In genomic region chr3:108902038-108902437, GRCm38 (mm10) we compare ENCODE assay signal across 17 mouse cellular contexts. TPM values are rescaled to one million over a fixed set of nuclear protein-coding genes. Genes with fewer than 3 reads are reported as not detected.
DNase-seq lines count a peak whose midpoint lies in the region; ATAC-seq and TF ChIP-seq lines count a peak whose summit lies in the region.
"Had no signal": no experiment of that assay in that cellular context is flagged by ENCODE, and none has a peak within 500 bp of the region (broad histone marks: within the 10 kb centered on the region; RNA-seq: fewer than 3 reads in every experiment).

No protein-coding gene starts in this region.

- no peak overlapping the region for H3K4me2 ChIP-seq in midbrain, embryonic 16.5 days (ENCODE audit: low read length)
- H3K4me2 ChIP-seq in midbrain, embryonic 11.5 days, result no peak overlapping the region
- no peak overlapping the region for H3K4me2 ChIP-seq in stomach, postnatal 0 days (replicated peaks; ENCODE audit: low read depth)
- H3K4me2 ChIP-seq in hindbrain, embryonic 12.5 days (replicated peaks), result no peak overlapping the region
- H3K4me2 ChIP-seq: liver, embryonic 15.5 days had no signal

- H3K27ac ChIP-seq in heart, adult 2 months, result no peak overlapping the region
- no peak overlapping the region for H3K27ac ChIP-seq in midbrain, embryonic 16.5 days (ENCODE audit: low read length)
- no peak overlapping the region for H3K27ac ChIP-seq in midbrain, embryonic 11.5 days (ENCODE audit: low read depth, low read length)
- no peak overlapping the region for H3K27ac ChIP-seq in stomach, postnatal 0 days (replicated peaks)
- no peak overlapping the region for H3K27ac ChIP-seq in hindbrain, embryonic 12.5 days
- H3K27ac ChIP-seq: limb, embryonic 10.5 days; liver, embryonic 15.5 days had no signal

- no peak overlapping the region for H3K9ac ChIP-seq in heart, adult 2 months (ENCODE audit: low read depth, low read length)
- H3K9ac ChIP-seq in midbrain, embryonic 16.5 days (ENCODE audit: low read depth, low read length), result no peak overlapping the region
- H3K9ac ChIP-seq in midbrain, embryonic 11.5 days (ENCODE audit: low read length), result no peak overlapping the region
- no peak overlapping the region for H3K9ac ChIP-seq in stomach, postnatal 0 days (ENCODE audit: low read length)
- H3K9ac ChIP-seq in hindbrain, embryonic 12.5 days, result no peak overlapping the region
- H3K9ac ChIP-seq: liver, embryonic 15.5 days had no signal

- H3K79me2 ChIP-seq in heart, adult 2 months (replicated peaks; ENCODE audit: control insufficient read depth, insufficient read depth, low read length), result no peaks in the 10 kb centered on the region

- no peak overlapping the region for H3K4me3 ChIP-seq in heart, adult 2 months
- H3K4me3 ChIP-seq in midbrain, embryonic 16.5 days (ENCODE audit: low read depth, low read length), result no peak overlapping the region
- H3K4me3 ChIP-seq in midbrain, embryonic 11.5 days (ENCODE audit: low read depth, low read length), result no peak overlapping the region
- no peak overlapping the region for H3K4me3 ChIP-seq in stomach, postnatal 0 days (ENCODE audit: low read depth, low read length)
- no peak overlapping the region for H3K4me3 ChIP-seq in hindbrain, embryonic 12.5 days
- H3K4me3 ChIP-seq: limb, embryonic 10.5 days; liver, embryonic 15.5 days had no signal

- no peak for DNase-seq in heart, adult 2 months
- no peak for DNase-seq in heart, adult 18-20 months
- no peak for DNase-seq in midbrain, embryonic 11.5 days (ENCODE audit: low spot score, missing footprints)
- peak; percentile 41 for DNase-seq in adipocyte (ENCODE audit: low spot score)
- no peak for DNase-seq in stomach, postnatal 0 days (ENCODE audit: low spot score)
- no peak for DNase-seq in neural tube, embryonic 10.5 days (ENCODE audit: extremely low spot score, low spot score)
- DNase-seq: cerebellum, adult 8-10 months; embryo, embryonic 11 days; heart, postnatal 36 days had no signal

- intact Hi-C loops in heart, adult 2 months (cut with DNase I), result no loop called here

- peak; percentile 60 for TF ChIP-seq CTCF in heart, adult 2 months (IDR thresholded peaks at IDR 0.05)
- TF ChIP-seq CTCF in stomach, postnatal 0 days (IDR thresholded peaks at IDR 0.05; ENCODE audit: low read depth), result peak; percentile 56

- no peak for TF ChIP-seq POLR2A in heart, adult 2 months (IDR thresholded peaks at IDR 0.05; ENCODE audit: insufficient read depth, low read depth, low read length)

- peaks cover 4% of the 10 kb centered on the region; the same call in 1 of the 2 replicates for H3K4me1 ChIP-seq in heart, adult 2 months (ENCODE audit: control insufficient read depth, insufficient read depth, low read length)
- no peaks in the 10 kb centered on the region for H3K4me1 ChIP-seq in midbrain, embryonic 16.5 days (ENCODE audit: control insufficient read depth, insufficient read depth, low read length)
- no peaks in the 10 kb centered on the region for H3K4me1 ChIP-seq in midbrain, embryonic 11.5 days (ENCODE audit: control insufficient read depth, insufficient read depth, low read length)
- H3K4me1 ChIP-seq in stomach, postnatal 0 days (replicated peaks; ENCODE audit: control insufficient read depth, insufficient read depth), result no peaks in the 10 kb centered on the region
- no peaks in the 10 kb centered on the region for H3K4me1 ChIP-seq in hindbrain, embryonic 12.5 days
- H3K4me1 ChIP-seq: limb, embryonic 10.5 days had no signal

- 46% methylated on average over 2 of the region's 2 CpGs for WGBS in heart, adult 2 months
- WGBS in midbrain, embryonic 16.5 days, result 61% methylated on average over 2 of the region's 2 CpGs
- 59% methylated on average over 2 of the region's 2 CpGs for WGBS in midbrain, embryonic 11.5 days
- 53% methylated on average over 2 of the region's 2 CpGs for WGBS in stomach, postnatal 0 days
- WGBS in hindbrain, embryonic 12.5 days, result 56% methylated on average over 2 of the region's 2 CpGs

- ATAC-seq in midbrain, embryonic 16.5 days, result 0 out of 2 replicates have a peak, but pooled peaks have one; percentile 48
- no peak for ATAC-seq in midbrain, embryonic 11.5 days (ENCODE audit: low FRiP score)
- no peak for ATAC-seq in stomach, postnatal 0 days (ENCODE audit: low FRiP score, low TSS enrichment)
- ATAC-seq in hindbrain, embryonic 12.5 days (ENCODE audit: low FRiP score), result no peak

- peaks cover 11% of the 10 kb centered on the region for H3K36me3 ChIP-seq in heart, adult 2 months (ENCODE audit: control insufficient read depth, insufficient read depth, low read length)
- peaks cover 26% of the 10 kb centered on the region for H3K36me3 ChIP-seq in midbrain, embryonic 16.5 days (ENCODE audit: control insufficient read depth, insufficient read depth, low read length)
- peaks cover 23% of the 10 kb centered on the region for H3K36me3 ChIP-seq in midbrain, embryonic 11.5 days (ENCODE audit: control insufficient read depth, insufficient read depth, low read length)
- peaks cover 12% of the 10 kb centered on the region; the same call in 1 of the 2 replicates for H3K36me3 ChIP-seq in stomach, postnatal 0 days (ENCODE audit: control insufficient read depth, insufficient read depth, low read length)
- peaks cover 38% of the 10 kb centered on the region for H3K36me3 ChIP-seq in hindbrain, embryonic 12.5 days

- no peak for TF ChIP-seq EP300 in heart, adult 2 months (IDR thresholded peaks at IDR 0.05; ENCODE audit: insufficient read depth, low read depth, low read length)
- TF ChIP-seq EP300 in stomach, postnatal 0 days (optimal IDR thresholded peaks at IDR 0.05), result no peak

- no peaks in the 10 kb centered on the region for H3K9me3 ChIP-seq in midbrain, embryonic 16.5 days (replicated peaks; ENCODE audit: control insufficient read depth, low read length, poor library complexity, severe bottlenecking)
- H3K9me3 ChIP-seq in midbrain, embryonic 11.5 days (ENCODE audit: control insufficient read depth, low read length), result no peaks in the 10 kb centered on the region
- H3K9me3 ChIP-seq in stomach, postnatal 0 days (ENCODE audit: control insufficient read depth, low read length), result no peaks in the 10 kb centered on the region
- no peaks in the 10 kb centered on the region; the same call in 1 of the 2 replicates for H3K9me3 ChIP-seq in hindbrain, embryonic 12.5 days (replicated peaks)
- H3K9me3 ChIP-seq: limb, embryonic 10.5 days; liver, embryonic 15.5 days had no signal

- no peaks in the 10 kb centered on the region for H3K27me3 ChIP-seq in heart, adult 2 months (ENCODE audit: control insufficient read depth, insufficient read depth, low read length)
- H3K27me3 ChIP-seq in midbrain, embryonic 16.5 days (ENCODE audit: control insufficient read depth, insufficient read depth, low read depth, low read length), result no peaks in the 10 kb centered on the region
- no peaks in the 10 kb centered on the region for H3K27me3 ChIP-seq in midbrain, embryonic 11.5 days (ENCODE audit: control insufficient read depth, insufficient read depth, low read length)
- no peaks in the 10 kb centered on the region for H3K27me3 ChIP-seq in stomach, postnatal 0 days (ENCODE audit: control insufficient read depth, insufficient read depth, low read length)
- H3K27me3 ChIP-seq in hindbrain, embryonic 12.5 days, result no peaks in the 10 kb centered on the region
- H3K27me3 ChIP-seq: liver, embryonic 15.5 days had no signal

RNA-seq across cellular contexts. Expression of gene Prpf38b, which starts 9.5 kb away (rescaled TPM):
- total RNA-seq in heart, adult 2 months (2021), result 10 to 100 TPM; 17.3 to 21.1 TPM
- polyA plus RNA-seq in heart, adult 2 months (2012; rRNA removed), result 13.6 and 17.8 TPM in 2 replicates
- total RNA-seq in heart, adult 18-20 months (2021), result 10 to 100 TPM; 16.7 to 19.3 TPM
- 54.2 and 56.8 TPM in 2 replicates for polyA plus RNA-seq in midbrain, embryonic 16.5 days (2015; fragmentation: Nextera tagmentation; extraction: Ambion mirVana)
- 61.1 and 74.3 TPM in 2 replicates for polyA plus RNA-seq in midbrain, embryonic 11.5 days (2014; fragmentation: Nextera tagmentation; extraction: Ambion mirVana)
- 26.1 and 31.1 TPM in 2 replicates for polyA plus RNA-seq in stomach, postnatal 0 days (2015; fragmentation: Nextera tagmentation; extraction: Ambion mirVana)
- polyA plus RNA-seq in hindbrain, embryonic 12.5 days (2016; fragmentation: Nextera tagmentation; extraction: Ambion mirVana), result 87.6 and 103 TPM in 2 replicates

RNA-seq across cellular contexts. Expression of gene Fndc7, which starts 12.2 kb away (rescaled TPM):
- total RNA-seq in heart, adult 2 months (2021), result under 1 TPM; 0.08 to 0.16 TPM
- 0.27 and 0.47 TPM in 2 replicates for polyA plus RNA-seq in heart, adult 2 months (2012; rRNA removed)
- total RNA-seq in heart, adult 18-20 months (2021), result under 1 TPM; 0.07 to 0.18 TPM
- polyA plus RNA-seq in midbrain, embryonic 16.5 days (2015; fragmentation: Nextera tagmentation; extraction: Ambion mirVana), result 0.08 TPM in 1 of 2 replicates, not detected in the other
- 0.11 TPM in 1 of 2 replicates, not detected in the other for polyA plus RNA-seq in midbrain, embryonic 11.5 days (2014; fragmentation: Nextera tagmentation; extraction: Ambion mirVana)
- polyA plus RNA-seq in stomach, postnatal 0 days (2015; fragmentation: Nextera tagmentation; extraction: Ambion mirVana), result 0.28 and 0.67 TPM in 2 replicates
- 0.12 and 0.22 TPM in 2 replicates for polyA plus RNA-seq in hindbrain, embryonic 12.5 days (2016; fragmentation: Nextera tagmentation; extraction: Ambion mirVana)
- polyA plus RNA-seq: kidney, embryonic 14.5 days; limb, embryonic 10.5 days; neural tube, embryonic 11.5 days had no signal

RNA-seq across cellular contexts. Expression of gene Henmt1, which starts 37.6 kb away (rescaled TPM):
- total RNA-seq in heart, adult 2 months (2021), result not detected
- not detected in 2 replicates for polyA plus RNA-seq in heart, adult 2 months (2012; rRNA removed)
- total RNA-seq in heart, adult 18-20 months (2021), result not detected
- polyA plus RNA-seq in midbrain, embryonic 16.5 days (2015; fragmentation: Nextera tagmentation; extraction: Ambion mirVana), result 2.9 and 3.0 TPM in 2 replicates
- 0.54 and 0.56 TPM in 2 replicates for polyA plus RNA-seq in midbrain, embryonic 11.5 days (2014; fragmentation: Nextera tagmentation; extraction: Ambion mirVana)
- 0.15 and 0.25 TPM in 2 replicates for polyA plus RNA-seq in stomach, postnatal 0 days (2015; fragmentation: Nextera tagmentation; extraction: Ambion mirVana)
- polyA plus RNA-seq in hindbrain, embryonic 12.5 days (2016; fragmentation: Nextera tagmentation; extraction: Ambion mirVana), result 0.99 and 1.4 TPM in 2 replicates
- total RNA-seq: heart, postnatal 36 days had no signal
- polyA plus RNA-seq: liver, embryonic 15.5 days had no signal

RNA-seq across cellular contexts. Expression of gene Gm9857, which starts 38.2 kb away (rescaled TPM):
- total RNA-seq in heart, adult 2 months (2021), result not detected
- polyA plus RNA-seq in heart, adult 2 months (2012; rRNA removed), result not detected in 2 replicates
- total RNA-seq in heart, adult 18-20 months (2021), result not detected
- 0.80 TPM in 1 of 2 replicates, not detected in the other for polyA plus RNA-seq in midbrain, embryonic 16.5 days (2015; fragmentation: Nextera tagmentation; extraction: Ambion mirVana)
- polyA plus RNA-seq in midbrain, embryonic 11.5 days (2014; fragmentation: Nextera tagmentation; extraction: Ambion mirVana), result not detected in 2 replicates
- not detected in 2 replicates for polyA plus RNA-seq in stomach, postnatal 0 days (2015; fragmentation: Nextera tagmentation; extraction: Ambion mirVana)
- polyA plus RNA-seq in hindbrain, embryonic 12.5 days (2016; fragmentation: Nextera tagmentation; extraction: Ambion mirVana), result not detected in 2 replicates
- total RNA-seq: heart, postnatal 36 days; layer of hippocampus, postnatal 14 days had no signal
- polyA plus RNA-seq: kidney, embryonic 14.5 days; limb, embryonic 10.5 days; liver, embryonic 15.5 days; neural tube, embryonic 11.5 days; spleen, adult 2 months had no signal
